Mouse (Mus musculus): ENCODE measurements at regions not wholly inside any gene's neighbourhood (a gene's known extent, or its start where the extent isn't known, plus 50 kb on each side); places are given as distances from the start of the nearest gene placed in this dataset.

- no peaks in the 10 kb centered on the region for H3K9me3 ChIP-seq (replicated peaks)
- peaks cover 13% of the 10 kb centered on the region for H3K4me1 ChIP-seq (replicated peaks)
- H3K4me3 ChIP-seq (replicated peaks): no peak overlapping the region
- WGBS (ENCODE audit: insufficient replicate concordance): 67% methylated on average over 7 of the region's 7 CpGs
- no peak overlapping the region for H3K9ac ChIP-seq
- H3K4me2 ChIP-seq: no peak overlapping the region
- H3K27ac ChIP-seq (replicated peaks): no peak overlapping the region
- ATAC-seq (ENCODE audit: insufficient read depth): no peak
- H3K27me3 ChIP-seq: no peaks in the 10 kb centered on the region
- H3K36me3 ChIP-seq (replicated peaks): no peaks in the 10 kb centered on the region
These were observed 138.3 kb downstream of the Zfp36l1 start for GRCm38 (mm10) chr12:79974530-79974929.

DNA sequence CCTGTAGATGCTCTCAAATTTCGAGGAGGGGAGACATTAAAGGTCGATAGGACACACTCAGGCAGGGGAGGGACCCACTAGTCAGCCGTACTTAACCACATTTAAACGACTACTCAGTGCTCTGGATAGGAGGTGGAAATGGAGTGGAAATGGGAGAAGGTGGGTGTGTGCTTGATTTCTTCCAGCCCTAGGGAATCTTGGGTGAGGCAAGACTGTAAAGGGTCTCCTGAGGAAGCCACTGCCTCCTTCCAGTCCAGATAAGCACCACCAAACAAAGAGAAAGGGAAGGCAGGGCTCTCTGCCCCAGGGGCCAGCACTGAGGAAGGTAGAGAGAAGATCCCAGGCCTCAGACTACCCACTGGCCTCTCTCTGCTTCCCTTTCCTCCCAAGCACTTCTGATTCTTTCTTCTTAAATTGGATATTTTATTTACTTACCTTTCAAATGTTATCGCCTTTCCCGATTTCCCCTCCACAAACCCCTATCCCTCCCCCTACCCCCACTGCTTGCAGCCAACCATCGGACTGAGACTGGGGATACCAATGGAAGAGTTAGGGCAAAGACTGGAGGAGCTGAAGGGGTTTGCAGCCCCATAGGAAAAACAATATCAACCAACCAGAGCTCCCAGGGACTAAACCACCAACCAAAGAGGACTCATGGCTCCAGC, 139.1 kb downstream of the Zfp36l1 start:
- Histone ChIP-seq H3K4me3 (replicated peaks) (no peak overlapping the region), H3K9me3 (replicated peaks) (no peaks in the 10 kb centered on the region), H3K4me1 (replicated peaks) (peaks cover 13% of the 10 kb centered on the region), H3K4me2 (no peak overlapping the region), H3K36me3 (replicated peaks) (no peaks in the 10 kb centered on the region), H3K27me3 (no peaks in the 10 kb centered on the region), H3K9ac (no peak overlapping the region), H3K27ac (replicated peaks) (no peak overlapping the region)
- no peak for ATAC-seq (ENCODE audit: insufficient read depth)
- 53% methylated on average over 7 of the region's 7 CpGs for WGBS (ENCODE audit: insufficient replicate concordance)

DNA sequence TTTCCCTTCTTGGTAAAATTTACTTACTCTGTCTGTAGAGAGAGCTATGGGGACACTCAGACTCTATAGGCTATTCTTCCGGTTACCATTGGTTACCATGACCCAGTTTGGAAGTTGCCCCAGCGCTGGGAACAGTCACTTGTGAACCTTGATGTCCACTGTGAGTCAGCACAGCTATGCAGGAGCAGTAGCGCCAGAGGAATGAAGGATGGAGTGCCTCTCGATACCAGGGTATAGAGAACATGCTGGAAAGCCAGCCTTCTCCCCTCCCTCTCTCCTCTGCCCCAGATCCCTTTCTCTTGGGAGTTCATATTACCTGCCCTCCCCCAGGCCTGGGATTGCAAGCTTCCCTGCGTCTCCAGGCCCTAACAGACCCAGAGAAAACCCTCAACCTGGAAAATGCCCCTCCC, 141.8 kb downstream of the Zfp36l1 start:
- no peaks in the 10 kb centered on the region for H3K9me3 ChIP-seq (replicated peaks)
- no peak overlapping the region for H3K27ac ChIP-seq (replicated peaks)
- H3K4me1 ChIP-seq (replicated peaks): peaks cover 22% of the 10 kb centered on the region
- H3K27me3 ChIP-seq: 0 out of 2 replicates have a peak, but pooled peaks cover 4% of the 10 kb centered on the region
- H3K4me3 ChIP-seq (replicated peaks): no peak overlapping the region
- H3K36me3 ChIP-seq (replicated peaks): no peaks in the 10 kb centered on the region
- ATAC-seq (ENCODE audit: insufficient read depth): no peak
- no peak overlapping the region for H3K9ac ChIP-seq
- no peak overlapping the region for H3K4me2 ChIP-seq
- WGBS (ENCODE audit: insufficient replicate concordance): 51% methylated on average over 5 of the region's 5 CpGs

DNA sequence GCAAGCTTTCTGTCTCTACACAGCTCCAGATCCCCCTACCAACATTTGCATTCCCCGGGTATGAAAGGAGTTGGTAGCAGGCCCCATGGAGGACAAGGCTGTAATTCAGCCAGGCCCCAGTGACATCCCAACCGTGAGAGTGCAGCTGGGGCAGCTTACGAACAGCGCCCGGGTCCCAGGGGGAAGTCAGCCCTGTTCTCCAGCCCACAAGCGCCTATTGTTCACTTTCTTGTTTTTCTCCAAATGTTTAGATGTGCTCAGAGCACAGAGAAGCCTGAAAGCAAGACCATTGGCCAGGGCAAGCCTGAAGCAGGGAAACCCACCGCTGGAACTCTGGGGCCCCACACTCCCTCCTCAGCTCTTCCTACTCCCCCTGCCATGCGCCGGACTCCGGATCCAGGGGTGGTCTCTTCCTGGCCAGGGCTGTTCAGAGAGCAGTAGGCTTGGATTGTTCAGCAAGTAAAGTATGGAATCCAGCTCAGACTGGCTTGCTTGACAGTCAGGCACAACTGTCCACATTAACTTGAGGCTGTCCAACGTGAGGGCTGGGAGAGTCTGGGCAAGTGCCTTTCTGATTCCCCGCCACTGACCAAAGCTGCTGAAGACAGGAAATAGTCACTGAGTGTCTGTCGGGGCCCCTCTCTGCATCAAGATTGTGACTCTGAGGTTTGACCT, 142.4 kb downstream of the Zfp36l1 start:
- Histone ChIP-seq H3K9ac (no peak overlapping the region), H3K4me3 (replicated peaks) (no peak overlapping the region), H3K27ac (replicated peaks) (no peak overlapping the region), H3K36me3 (replicated peaks) (no peaks in the 10 kb centered on the region), H3K4me1 (replicated peaks) (peaks cover 29% of the 10 kb centered on the region), H3K27me3 (peaks cover 9% of the 10 kb centered on the region; the same call in 1 of the 2 replicates), H3K9me3 (replicated peaks) (no peaks in the 10 kb centered on the region), H3K4me2 (no peak overlapping the region)
- WGBS (ENCODE audit: insufficient replicate concordance): 36% methylated on average over 13 of the region's 13 CpGs
- ATAC-seq (ENCODE audit: insufficient read depth): no peak

GRCm38 (mm10) chr12:79969346-79970226, 143.2 kb downstream of the Zfp36l1 start:
- no peaks in the 10 kb centered on the region for H3K9me3 ChIP-seq (replicated peaks)
- WGBS (ENCODE audit: insufficient replicate concordance): 71% methylated on average over 3 of the region's 3 CpGs
- no peak overlapping the region for H3K4me2 ChIP-seq
- no peak overlapping the region for H3K27ac ChIP-seq (replicated peaks)
- no peak for ATAC-seq (ENCODE audit: insufficient read depth)
- no peak overlapping the region for H3K4me3 ChIP-seq (replicated peaks)
- peaks cover 35% of the 10 kb centered on the region for H3K4me1 ChIP-seq (replicated peaks)
- peaks cover 13% of the 10 kb centered on the region; the same call in 1 of the 2 replicates for H3K27me3 ChIP-seq
- no peak overlapping the region for H3K9ac ChIP-seq
- no peaks in the 10 kb centered on the region for H3K36me3 ChIP-seq (replicated peaks)

GRCm38 (mm10) chr12:79968676-79969075, 144.1 kb downstream of the Zfp36l1 start:
- Histone ChIP-seq H3K9ac (no peak overlapping the region), H3K4me1 (replicated peaks) (peaks cover 35% of the 10 kb centered on the region), H3K9me3 (replicated peaks) (no peaks in the 10 kb centered on the region), H3K36me3 (replicated peaks) (no peaks in the 10 kb centered on the region), H3K4me3 (replicated peaks) (no peak overlapping the region), H3K4me2 (no peak overlapping the region), H3K27me3 (peaks cover 13% of the 10 kb centered on the region; the same call in 1 of the 2 replicates), H3K27ac (replicated peaks) (no peak overlapping the region)
- WGBS (ENCODE audit: insufficient replicate concordance): 69% methylated on average over 3 of the region's 3 CpGs
- ATAC-seq (ENCODE audit: insufficient read depth): no peak

DNA sequence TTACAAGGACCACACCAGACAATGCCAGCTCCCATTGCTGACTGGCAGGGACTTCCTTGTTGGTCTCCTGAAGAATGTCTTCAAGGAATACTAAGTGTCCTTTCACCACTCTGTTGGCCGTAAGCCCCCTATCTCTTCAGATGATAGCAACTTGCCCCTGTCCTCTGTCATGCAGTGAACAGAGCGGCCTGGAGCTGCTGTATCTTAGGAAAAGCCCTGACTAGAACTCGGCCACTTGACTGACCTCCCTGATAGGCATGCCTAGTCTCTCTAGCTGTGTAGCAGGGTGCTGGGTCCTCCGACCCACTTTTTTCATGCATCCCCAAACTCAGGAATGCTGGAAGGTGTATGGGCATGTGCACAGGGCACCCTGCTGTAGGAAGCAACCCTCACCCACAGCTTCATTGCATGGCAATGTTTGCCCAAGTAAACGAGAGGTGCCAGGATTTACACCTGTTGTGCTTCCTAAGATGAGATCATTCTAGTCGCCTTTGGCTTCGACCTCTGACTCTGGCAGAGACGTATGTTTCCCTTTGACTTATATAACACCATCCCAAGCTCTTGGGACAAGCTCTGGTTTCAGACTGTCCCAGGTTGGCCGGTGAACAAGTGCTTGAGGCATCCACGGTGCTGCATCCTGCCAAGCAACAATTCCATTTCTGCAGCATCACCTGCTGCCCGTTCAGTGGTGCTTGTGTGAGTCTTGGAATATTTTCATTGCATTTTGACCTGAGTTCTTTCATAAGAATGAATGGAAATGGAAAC, 145.1 kb downstream of the Zfp36l1 start:
- Histone ChIP-seq H3K4me1 (replicated peaks) (peaks cover 35% of the 10 kb centered on the region), H3K9me3 (replicated peaks) (no peaks in the 10 kb centered on the region), H3K9ac (no peak overlapping the region), H3K27me3 (peaks cover 16% of the 10 kb centered on the region; the same call in 1 of the 2 replicates), H3K27ac (replicated peaks) (no peak overlapping the region), H3K4me3 (replicated peaks) (no peak overlapping the region), H3K4me2 (no peak overlapping the region), H3K36me3 (replicated peaks) (no peaks in the 10 kb centered on the region)
- WGBS (ENCODE audit: insufficient replicate concordance): 64% methylated on average over 11 of the region's 11 CpGs
- no peak for ATAC-seq (ENCODE audit: insufficient read depth)

DNA sequence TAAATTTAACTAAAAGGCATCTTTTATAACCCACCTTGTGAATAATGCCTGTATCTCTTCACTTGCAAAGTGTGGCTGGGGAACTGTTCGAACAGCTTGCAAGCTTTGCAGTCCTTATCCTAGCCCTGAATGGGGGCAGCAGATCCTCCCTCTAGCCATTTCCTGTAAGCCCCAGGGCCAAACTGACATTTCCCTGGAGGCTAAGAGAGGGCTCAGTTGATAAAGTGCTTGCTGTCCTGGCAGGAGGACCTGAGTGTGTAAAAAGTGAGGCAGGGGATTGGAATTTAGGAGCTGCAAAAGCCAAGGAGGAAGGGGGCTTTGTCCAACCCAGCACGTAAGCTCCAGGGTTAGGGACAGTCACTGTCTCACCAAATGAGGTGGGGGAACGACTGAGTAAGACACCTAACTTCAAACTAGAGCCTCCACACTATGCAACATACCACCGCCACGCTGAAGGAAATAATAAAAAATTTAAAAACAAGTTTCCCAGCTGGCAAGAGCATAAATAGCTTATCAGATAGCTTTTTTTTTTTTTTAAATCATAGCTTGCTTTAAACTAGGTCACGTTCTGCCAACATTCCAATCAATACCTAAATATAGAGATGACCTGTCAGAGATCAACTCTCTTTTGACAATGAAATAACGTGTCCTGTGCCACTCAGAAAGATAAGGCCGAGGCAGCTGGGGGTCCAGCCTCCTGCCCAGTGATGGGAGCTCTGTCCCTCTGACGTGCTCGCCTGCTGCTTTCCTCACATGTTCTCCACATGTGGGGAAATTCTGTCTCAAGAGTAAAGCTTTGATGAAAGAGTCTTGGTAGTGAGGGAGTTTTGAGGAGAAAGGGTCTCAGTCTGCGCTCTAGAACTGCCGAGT, 146.0 kb downstream of the Zfp36l1 start:
- Histone ChIP-seq H3K4me2 (no peak overlapping the region), H3K9me3 (replicated peaks) (no peaks in the 10 kb centered on the region), H3K27ac (replicated peaks) (no peak overlapping the region), H3K27me3 (peaks cover 16% of the 10 kb centered on the region; the same call in 1 of the 2 replicates), H3K4me3 (replicated peaks) (no peak overlapping the region), H3K9ac (no peak overlapping the region), H3K4me1 (replicated peaks) (peaks cover 35% of the 10 kb centered on the region), H3K36me3 (replicated peaks) (no peaks in the 10 kb centered on the region)
- WGBS (ENCODE audit: insufficient replicate concordance): 39% methylated on average over 12 of the region's 12 CpGs
- no peak for ATAC-seq (ENCODE audit: insufficient read depth)

- WGBS (ENCODE audit: insufficient replicate concordance): 34% methylated on average over 6 of the region's 6 CpGs
- peak overlapping the region; percentile 49; the same call in 1 of the 2 replicates for H3K9ac ChIP-seq
- peak overlapping the region; percentile 84 for H3K4me2 ChIP-seq
- no peaks in the 10 kb centered on the region for H3K36me3 ChIP-seq (replicated peaks)
- peaks cover 16% of the 10 kb centered on the region; the same call in 1 of the 2 replicates for H3K27me3 ChIP-seq
- no peaks in the 10 kb centered on the region for H3K9me3 ChIP-seq (replicated peaks)
- H3K27ac ChIP-seq (replicated peaks): no peak overlapping the region
- peak overlapping the region; percentile 57; the same call in 1 of the 2 replicates for H3K4me3 ChIP-seq (replicated peaks)
- peaks cover 34% of the 10 kb centered on the region for H3K4me1 ChIP-seq (replicated peaks)
- no peak for ATAC-seq (ENCODE audit: insufficient read depth)
These were observed 146.6 kb downstream of the Zfp36l1 start for GRCm38 (mm10) chr12:79966289-79966615.

Data from liver, embryonic 15.5 days (tissue).